In genomic region chr4:100496521-100496920, GRCm38 (mm10) we compare ENCODE assay signal across 29 mouse cellular contexts. TPM values are rescaled to one million over a fixed set of nuclear protein-coding genes. Genes with fewer than 3 reads are reported as not detected.
A peak's percentile ranks its signal among the peaks of the same experiment; 100 is the strongest.
DNase-seq lines count a peak whose midpoint lies in the region; ATAC-seq lines count a peak whose summit lies in the region.
"Had no signal": no experiment of that assay in that cellular context is flagged by ENCODE, and none has a peak within 500 bp of the region (broad histone marks: within the 10 kb centered on the region; RNA-seq: fewer than 3 reads in every experiment).

No protein-coding gene starts in this region.

- no peak overlapping the region for H3K9ac ChIP-seq in heart, embryonic 11.5 days (ENCODE audit: low read depth, low read length)
- H3K9ac ChIP-seq: embryonic facial prominence, embryonic 15.5 days; forebrain, embryonic 13.5 days; heart, embryonic 15.5 days; limb, embryonic 15.5 days; liver, embryonic 13.5 days; neural tube, embryonic 15.5 days; stomach, embryonic 15.5 days had no signal

- 88% methylated on average over 1 of the region's 1 CpGs for WGBS in heart, embryonic 11.5 days (ENCODE audit: insufficient replicate concordance)

- no peak overlapping the region for H3K4me2 ChIP-seq in heart, embryonic 11.5 days
- H3K4me2 ChIP-seq: embryonic facial prominence, embryonic 15.5 days; forebrain, embryonic 13.5 days; heart, embryonic 15.5 days; limb, embryonic 15.5 days; liver, embryonic 13.5 days; neural tube, embryonic 15.5 days; stomach, embryonic 15.5 days had no signal

- DNase-seq in gastrocnemius, postnatal 25 days, result peak; percentile 16
- no peak for DNase-seq in gastrocnemius, adult 8-10 months (ENCODE audit: low spot score in 2 of 2)
- DNase-seq in heart, postnatal 10 days, result peak; percentile 44 to 64
- peak; percentile 26 for DNase-seq in adipocyte (ENCODE audit: low spot score)
- DNase-seq in lung, postnatal 36 days, result peak; percentile 27
- no peak for DNase-seq in layer of hippocampus, adult 11-12 months (ENCODE audit: low spot score)
- DNase-seq: adrenal gland, postnatal 25 days; cerebellum, adult 18-20 months; cerebellum, postnatal 10 days; kidney, adult 18-20 months; kidney, postnatal 36 days; layer of hippocampus, adult 9-11 months; liver, embryonic 13.5 days; midbrain, embryonic 14.5 days; retina, postnatal 1 day; right cerebral cortex, postnatal 14 days had no signal

- no peak overlapping the region for H3K27ac ChIP-seq in heart, embryonic 11.5 days (ENCODE audit: low read depth, low read length)
- H3K27ac ChIP-seq: embryonic facial prominence, embryonic 15.5 days; forebrain, embryonic 13.5 days; heart, embryonic 15.5 days; limb, embryonic 10.5 days; limb, embryonic 15.5 days; liver, embryonic 13.5 days; neural tube, embryonic 15.5 days; stomach, embryonic 15.5 days had no signal

- no peaks in the 10 kb centered on the region for H3K9me3 ChIP-seq in heart, embryonic 11.5 days (replicated peaks; ENCODE audit: control insufficient read depth, low read length)
- H3K9me3 ChIP-seq: embryonic facial prominence, embryonic 15.5 days; forebrain, embryonic 13.5 days; heart, embryonic 15.5 days; limb, embryonic 10.5 days; limb, embryonic 15.5 days; liver, embryonic 13.5 days; neural tube, embryonic 15.5 days; stomach, embryonic 15.5 days had no signal

- no peaks in the 10 kb centered on the region for H3K27me3 ChIP-seq in heart, embryonic 11.5 days (ENCODE audit: control insufficient read depth, insufficient read depth, low read length)
- H3K27me3 ChIP-seq: embryonic facial prominence, embryonic 15.5 days; forebrain, embryonic 13.5 days; heart, embryonic 15.5 days; liver, embryonic 13.5 days; neural tube, embryonic 15.5 days; stomach, embryonic 15.5 days had no signal

- intact Hi-C loops in heart, postnatal 10 days (cut with DNase I), result no loop called here

- ATAC-seq in heart, embryonic 11.5 days (replicated peaks; ENCODE audit: insufficient number of reproducible peaks, low FRiP score, low TSS enrichment), result no peak
- ATAC-seq: forebrain, embryonic 13.5 days; hindbrain, embryonic 16.5 days had no signal

- H3K4me1 ChIP-seq in heart, embryonic 11.5 days (ENCODE audit: control insufficient read depth, insufficient read depth, low read length), result no peaks in the 10 kb centered on the region
- H3K4me1 ChIP-seq: embryonic facial prominence, embryonic 15.5 days; forebrain, embryonic 13.5 days; heart, embryonic 15.5 days; limb, embryonic 10.5 days; limb, embryonic 15.5 days; liver, embryonic 13.5 days; neural tube, embryonic 15.5 days; stomach, embryonic 15.5 days had no signal

- no peak overlapping the region for H3K4me3 ChIP-seq in heart, embryonic 11.5 days (ENCODE audit: low read depth, low read length)
- H3K4me3 ChIP-seq: embryonic facial prominence, embryonic 15.5 days; forebrain, embryonic 13.5 days; heart, embryonic 15.5 days; limb, embryonic 10.5 days; limb, embryonic 15.5 days; liver, embryonic 13.5 days; neural tube, embryonic 15.5 days; stomach, embryonic 15.5 days had no signal

- no peaks in the 10 kb centered on the region for H3K36me3 ChIP-seq in heart, embryonic 11.5 days (ENCODE audit: control insufficient read depth, insufficient read depth, low read length)
- H3K36me3 ChIP-seq: embryonic facial prominence, embryonic 15.5 days; heart, embryonic 15.5 days; limb, embryonic 10.5 days; limb, embryonic 15.5 days; liver, embryonic 13.5 days; neural tube, embryonic 15.5 days; stomach, embryonic 15.5 days had no signal

RNA-seq across cellular contexts. Expression of gene Ube2u, which starts 17.9 kb away (rescaled TPM):
- not detected for total RNA-seq in gastrocnemius, postnatal 25 days (2021)
- total RNA-seq in gastrocnemius, adult 8-10 months (2022), result not detected
- total RNA-seq in heart, postnatal 10 days (2021), result not detected
- polyA plus RNA-seq in heart, embryonic 11.5 days (2014; fragmentation: Nextera tagmentation; extraction: Ambion mirVana), result 0.36 and 0.42 TPM in 2 replicates
- total RNA-seq: adrenal gland, adult 18-20 months; adrenal gland, postnatal 25 days; common myeloid progenitor, adult 5-6 weeks; left cerebral cortex, postnatal 10 days; MEL had no signal

Comparison
In these comparisons a context has a peak if more than half of its experiments do, and no peak if none do; other contexts are left out.
1. DNase-seq: peak in gastrocnemius, postnatal 25 days (single experiment), heart, postnatal 10 days (2 of 2), adipocyte (single experiment) and lung, postnatal 36 days (single experiment); none in gastrocnemius, adult 8-10 months (0 of 2) and layer of hippocampus, adult 11-12 months (single experiment).